Mouse (Mus musculus) forebrain, embryonic 12.5 days (tissue): ENCODE data around the gene Gm14401. TPM values are rescaled to one million over a fixed set of nuclear protein-coding genes. Genes with fewer than 3 reads are reported as not detected.
"Not testable (repeated sequence)": the region's sequence is repeated elsewhere in the genome, so short reads cannot be mapped to it uniquely, and the experiment has no call there.

Experiments used
- ATAC-seq: fragments of 200-750 bp; cut with Nextera tagmentation; 2 replicates; pipeline ENCODE4 v1.8.0; 2017; ENCODE audit warnings: moderate TSS enrichment; ENCODE audit not compliant: low FRiP score
- H3K27ac ChIP-seq: fragments of 300-500 bp; sonication (generic); 2 replicates; pipeline ENCODE4 v1.5.1; 2016; ENCODE audit warnings: mild to moderate bottlenecking
- H3K27me3 ChIP-seq: fragments of 300-500 bp; sonication (generic); 2 replicates; pipeline ENCODE4 v1.6.1; 2016; ENCODE audit warnings: mild to moderate bottlenecking
- H3K36me3 ChIP-seq: fragments of 300-500 bp; sonication (generic); replicated peaks from 2 replicates; pipeline ENCODE4 v1.6.1; 2016; ENCODE audit warnings: mild to moderate bottlenecking
- H3K4me1 ChIP-seq: fragments of 300-500 bp; sonication (generic); 2 replicates; pipeline ENCODE4 v1.6.1; 2016
- H3K4me2 ChIP-seq: fragments of 300-500 bp; sonication (generic); 2 replicates; pipeline ENCODE4 v1.6.1; 2016; ENCODE audit warnings: mild to moderate bottlenecking, moderate library complexity
- H3K4me3 ChIP-seq: fragments of 300-500 bp; sonication (generic); replicated peaks from 2 replicates; pipeline ENCODE4 v1.5.1; 2016; ENCODE audit warnings: mild to moderate bottlenecking
- H3K9ac ChIP-seq: fragments of 300-500 bp; sonication (generic); 2 replicates; pipeline ENCODE4 v1.6.1; 2016; ENCODE audit warnings: mild to moderate bottlenecking
- H3K9me3 ChIP-seq: fragments of 300-500 bp; sonication (generic); 2 replicates; pipeline ENCODE4 v1.6.1; 2016
- WGBS: fragments of 180-500 bp; shearing (Covaris S2); methylation state at CpG from one replicate; pipeline ENCODE4 v1.1.7; 2016; 5-methylcytosine and 5-hydroxymethylcytosine counted together
- polyA plus RNA-seq: library from polyadenylated mRNA; unstranded; fragments of >200 nt; fragmentation: Nextera tagmentation; extraction: Ambion mirVana; gene quantifications from 2 replicates; pipeline ENCODE4 v1.2.1, GENCODE M21; 2016

Gene Gm14401
- polyA plus RNA-seq: not detected in 2 replicates

- not testable (repeated sequence) for H3K9ac ChIP-seq, H3K27me3 ChIP-seq, H3K4me1 ChIP-seq, H3K4me3 ChIP-seq, H3K27ac ChIP-seq, H3K4me2 ChIP-seq, H3K36me3 ChIP-seq, ATAC-seq
- H3K9me3 ChIP-seq: peaks cover 15% of the 10 kb centered on the region
- WGBS: 67% methylated on average over 7 of the region's 7 CpGs
Observed at GRCm38 (mm10) chr2:177073432-177074423, at the start of gene Gm14401. TSS of gene Gm14401 (plus strand) at chr2:177074320.

DNA sequence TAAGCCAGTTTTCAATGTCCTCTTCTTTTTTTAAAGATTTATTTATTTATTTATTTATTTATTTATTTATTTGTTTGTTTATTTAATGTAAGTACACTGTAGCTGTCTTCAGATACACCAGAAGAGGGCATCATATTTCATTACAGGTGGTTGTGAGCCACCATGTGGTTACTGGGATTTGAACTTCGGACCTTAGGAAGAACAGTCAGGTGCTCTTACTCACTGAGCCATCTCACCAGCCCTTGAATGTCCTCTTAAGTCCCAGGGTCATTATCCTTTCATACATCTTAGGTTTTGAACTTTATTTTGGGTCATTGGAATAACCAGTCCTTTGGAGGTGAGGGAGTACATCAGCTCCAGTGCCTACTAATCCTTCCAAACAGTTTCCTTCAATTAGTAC, 1.3 kb upstream of the Gm14401 start:
- not testable (repeated sequence) for ATAC-seq, H3K4me1 ChIP-seq, H3K4me3 ChIP-seq, H3K9ac ChIP-seq, H3K27me3 ChIP-seq, H3K27ac ChIP-seq, H3K36me3 ChIP-seq, H3K4me2 ChIP-seq
- 83% methylated on average over 1 of the region's 1 CpGs for WGBS
- peaks cover 15% of the 10 kb centered on the region for H3K9me3 ChIP-seq

- not testable (repeated sequence) for H3K36me3 ChIP-seq, H3K4me3 ChIP-seq, H3K4me1 ChIP-seq, H3K4me2 ChIP-seq, H3K9ac ChIP-seq, H3K27me3 ChIP-seq, ATAC-seq, H3K27ac ChIP-seq
- peaks cover 15% of the 10 kb centered on the region for H3K9me3 ChIP-seq
Observed at GRCm38 (mm10) chr2:177075015-177075414, 895 bp downstream of the Gm14401 start.

- not testable (repeated sequence) for H3K4me3 ChIP-seq, H3K9me3 ChIP-seq, H3K27ac ChIP-seq, H3K9ac ChIP-seq, H3K4me2 ChIP-seq, H3K36me3 ChIP-seq, H3K4me1 ChIP-seq, ATAC-seq, H3K27me3 ChIP-seq
- 82% methylated on average over 1 of the region's 1 CpGs for WGBS
Observed at GRCm38 (mm10) chr2:177079866-177080265, 5.7 kb downstream of the Gm14401 start.

DNA sequence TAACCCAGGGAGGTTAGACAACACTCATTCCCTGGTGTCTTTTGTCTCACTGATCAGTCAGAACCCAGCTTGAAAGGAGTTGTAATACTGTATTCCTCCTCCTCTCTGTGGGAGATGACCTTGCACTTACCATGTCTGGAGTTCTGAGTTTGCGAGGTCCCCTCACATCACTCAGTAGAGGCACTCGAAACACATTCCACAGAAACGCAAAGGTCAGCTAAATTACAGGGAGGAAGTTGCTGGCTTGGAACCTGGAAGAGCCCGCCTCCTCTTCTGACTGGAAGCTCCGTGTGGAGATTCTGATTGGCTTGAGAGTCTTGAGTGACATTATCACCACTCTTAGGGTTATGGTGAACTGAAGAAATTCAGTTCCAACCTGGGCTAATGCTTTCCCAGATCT, 35.0 kb downstream of the Gm14401 start:
- H3K9me3 ChIP-seq, H3K36me3 ChIP-seq, ATAC-seq, H3K4me3 ChIP-seq, H3K9ac ChIP-seq, H3K27me3 ChIP-seq, H3K4me2 ChIP-seq, H3K27ac ChIP-seq, H3K4me1 ChIP-seq: not testable (repeated sequence)
- 92% methylated on average over 5 of the region's 5 CpGs for WGBS

DNA sequence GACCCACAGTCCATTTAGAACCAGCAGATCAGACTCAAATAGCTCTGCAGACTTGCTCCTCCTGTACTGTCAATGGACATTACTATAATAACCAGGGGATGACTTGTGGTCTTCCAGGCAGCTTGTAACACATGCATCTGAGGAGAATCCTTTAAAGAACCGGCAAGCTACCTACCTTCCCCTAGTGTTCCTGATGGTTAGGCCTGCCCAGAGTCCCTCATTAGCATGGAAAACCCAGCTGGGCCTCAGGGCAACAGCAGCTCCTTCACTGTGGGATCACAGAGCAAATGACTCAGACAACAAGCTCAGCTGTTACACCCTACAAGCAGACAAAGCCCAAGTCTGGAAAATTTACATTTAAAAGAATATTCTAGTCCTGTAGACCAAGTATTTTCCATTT, 55.0 kb downstream of the Gm14401 start:
- not testable (repeated sequence) for H3K27ac ChIP-seq, H3K4me3 ChIP-seq, ATAC-seq, H3K4me2 ChIP-seq, H3K36me3 ChIP-seq, H3K27me3 ChIP-seq, H3K4me1 ChIP-seq, H3K9me3 ChIP-seq, H3K9ac ChIP-seq
- 48% methylated on average over 1 of the region's 1 CpGs for WGBS

Other genes with a start within 250 kb of the Gm14401 start
- gene Gm14408, start 243.2 kb upstream of the Gm14401 start, polyA plus RNA-seq: not detected in 2 replicates
- 13.8 TPM in 2 replicates for gene Gm14296, start 146.5 kb upstream of the Gm14401 start, polyA plus RNA-seq
- 7.0 and 9.9 TPM in 2 replicates for gene Gm14419, start 73.4 kb upstream of the Gm14401 start, polyA plus RNA-seq
- 26.5 and 29.5 TPM in 2 replicates for gene Gm14410, start 132.1 kb downstream of the Gm14401 start, polyA plus RNA-seq
- not detected in 2 replicates for gene Gm14409, start 192.7 kb downstream of the Gm14401 start, polyA plus RNA-seq
- not detected in 2 replicates for gene Gm14412, start 250.0 kb downstream of the Gm14401 start, polyA plus RNA-seq